Comparison of ENCODE assay signal across 16 mouse cellular contexts in the genomic region with DNA sequence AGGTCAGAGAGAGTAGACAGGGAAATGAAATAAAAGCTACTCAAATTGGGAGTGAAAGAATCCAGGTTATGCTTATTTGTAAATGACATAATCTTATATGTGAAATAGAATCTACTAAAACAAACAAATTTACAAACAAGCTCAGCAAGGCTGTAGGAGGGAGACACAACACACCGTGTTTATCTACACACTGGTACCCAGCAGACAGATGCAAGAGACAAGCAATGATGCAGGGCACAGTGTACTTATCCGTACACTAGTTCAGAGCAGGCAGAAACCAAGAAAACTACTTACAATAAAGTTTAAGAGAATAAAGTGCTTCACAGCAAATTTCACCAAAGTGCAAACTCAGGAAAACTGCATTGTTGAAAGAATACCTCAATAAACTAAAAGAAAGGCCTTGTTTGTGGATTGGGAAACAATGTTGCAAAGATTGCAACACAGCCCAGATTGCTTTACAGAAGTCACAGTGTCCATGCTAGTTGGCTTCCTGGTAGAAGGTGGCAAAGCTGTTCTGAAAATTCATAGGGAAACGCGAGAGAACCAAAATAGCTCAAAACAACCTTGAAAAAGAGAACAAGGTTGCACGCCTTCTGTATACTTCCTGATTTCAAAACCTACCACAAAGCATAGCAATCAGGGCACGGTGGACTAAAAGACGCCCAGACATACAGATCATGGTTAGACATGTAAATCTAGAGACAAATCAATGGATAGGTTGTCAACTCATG. TPM values are rescaled to one million over a fixed set of nuclear protein-coding genes. Genes with fewer than 3 reads are reported as not detected.
DNase-seq lines count a peak whose midpoint lies in the region; ATAC-seq and TF ChIP-seq lines count a peak whose summit lies in the region.
"Had no signal": no experiment of that assay in that cellular context is flagged by ENCODE, and none has a peak within 500 bp of the region (broad histone marks: within the 10 kb centered on the region; RNA-seq: fewer than 3 reads in every experiment).

No protein-coding gene starts in this region.

- no peaks in the 10 kb centered on the region for H3K4me1 ChIP-seq in lung, embryonic 14.5 days (ENCODE audit: insufficient read depth)
- H3K4me1 ChIP-seq in MEL (ENCODE audit: control insufficient read depth in 1 of 2, insufficient read depth in 2 of 2, low read length in 2 of 2): peaks cover 4 to 5% of the 10 kb centered on the region in 2 experiments
- H3K4me1 ChIP-seq in brown adipose tissue, adult 24 weeks (ENCODE audit: control insufficient read depth, insufficient read depth, insufficient read length, low read length): no peaks in the 10 kb centered on the region
- no peaks in the 10 kb centered on the region for H3K4me1 ChIP-seq in hindbrain, embryonic 13.5 days (replicated peaks)
- H3K4me1 ChIP-seq: embryonic facial prominence, embryonic 15.5 days; forebrain, embryonic 12.5 days; kidney, embryonic 15.5 days; limb, embryonic 15.5 days; midbrain, embryonic 12.5 days had no signal

- TF ChIP-seq POLR2A in MEL (IDR thresholded peaks at IDR 0.05; ENCODE audit: control insufficient read depth in 1 of 2, insufficient read depth in 1 of 2, low read depth in 1 of 2, low read length in 2 of 2, poor library complexity in 1 of 2): no peak

- no peaks in the 10 kb centered on the region for H3K9me3 ChIP-seq in lung, embryonic 14.5 days (ENCODE audit: low read depth, low read length)
- no peaks in the 10 kb centered on the region for H3K9me3 ChIP-seq in MEL (replicated peaks; ENCODE audit: insufficient read depth, low read length)
- H3K9me3 ChIP-seq in hindbrain, embryonic 13.5 days: no peaks in the 10 kb centered on the region
- H3K9me3 ChIP-seq: embryonic facial prominence, embryonic 15.5 days; forebrain, embryonic 12.5 days; kidney, embryonic 15.5 days; limb, embryonic 15.5 days; midbrain, embryonic 12.5 days had no signal

- no peak overlapping the region for H3K4me3 ChIP-seq in lung, embryonic 14.5 days (ENCODE audit: low read depth, low read length)
- H3K4me3 ChIP-seq in MEL (ENCODE audit: control insufficient read depth in 1 of 2, insufficient read depth in 1 of 2, low read depth in 2 of 2, low read length in 2 of 2): peak overlapping the region; percentile 46
- H3K4me3 ChIP-seq in brown adipose tissue, adult 24 weeks (ENCODE audit: insufficient read depth, low read depth, low read length): no peak overlapping the region
- H3K4me3 ChIP-seq in hindbrain, embryonic 13.5 days: no peak overlapping the region
- H3K4me3 ChIP-seq: embryonic facial prominence, embryonic 15.5 days; forebrain, embryonic 12.5 days; kidney, embryonic 15.5 days; layer of hippocampus, adult 2 months; limb, embryonic 15.5 days; midbrain, embryonic 12.5 days had no signal

- no peak for ATAC-seq in lung, embryonic 14.5 days (ENCODE audit: insufficient read depth)
- ATAC-seq in monocyte, adult 5-6 weeks (replicated peaks; ENCODE audit: insufficient number of reproducible peaks, low FRiP score, low TSS enrichment, poor library complexity, severe bottlenecking): peak; percentile 93
- no peak for ATAC-seq in hindbrain, embryonic 13.5 days (ENCODE audit: low FRiP score)
- ATAC-seq: hindbrain, postnatal 0 days had no signal

- H3K36me3 ChIP-seq in lung, embryonic 14.5 days (ENCODE audit: insufficient read depth): no peaks in the 10 kb centered on the region
- H3K36me3 ChIP-seq in MEL (ENCODE audit: control insufficient read depth in 1 of 2, insufficient read depth in 2 of 2, low read length in 2 of 2): peaks cover 0 to 9% of the 10 kb centered on the region in 2 experiments; a peak in 2 of 4 replicates
- H3K36me3 ChIP-seq in hindbrain, embryonic 13.5 days: no peaks in the 10 kb centered on the region
- H3K36me3 ChIP-seq: embryonic facial prominence, embryonic 15.5 days; forebrain, embryonic 12.5 days; kidney, embryonic 15.5 days; limb, embryonic 15.5 days; midbrain, embryonic 12.5 days had no signal

- H3K79me2 ChIP-seq in MEL (ENCODE audit: control insufficient read depth, insufficient read depth, low read length, poor library complexity): no peaks in the 10 kb centered on the region

- WGBS in lung, embryonic 14.5 days: 83% methylated on average over 7 of the region's 7 CpGs
- 87% methylated on average over 7 of the region's 7 CpGs for WGBS in hindbrain, embryonic 13.5 days

- no peak for TF ChIP-seq RAD21 in MEL (IDR thresholded peaks at IDR 0.05; ENCODE audit: low read depth, low read length)

- H3K27me3 ChIP-seq in lung, embryonic 14.5 days (ENCODE audit: insufficient read depth, low read length): no peaks in the 10 kb centered on the region
- H3K27me3 ChIP-seq in MEL (ENCODE audit: control insufficient read depth in 1 of 2, insufficient read depth in 2 of 2, low read length in 2 of 2): no peaks in the 10 kb centered on the region
- H3K27me3 ChIP-seq in hindbrain, embryonic 13.5 days: no peaks in the 10 kb centered on the region
- H3K27me3 ChIP-seq: embryonic facial prominence, embryonic 15.5 days; forebrain, embryonic 12.5 days; kidney, embryonic 15.5 days; limb, embryonic 15.5 days; midbrain, embryonic 12.5 days had no signal

- H3K4me2 ChIP-seq in lung, embryonic 14.5 days: no peak overlapping the region
- H3K4me2 ChIP-seq in hindbrain, embryonic 13.5 days: no peak overlapping the region
- H3K4me2 ChIP-seq: embryonic facial prominence, embryonic 15.5 days; forebrain, embryonic 12.5 days; kidney, embryonic 15.5 days; limb, embryonic 15.5 days; midbrain, embryonic 12.5 days had no signal

- TF ChIP-seq CTCF in lung, embryonic 14.5 days (IDR thresholded peaks at IDR 0.05; ENCODE audit: low read depth): no peak
- TF ChIP-seq CTCF in MEL (IDR thresholded peaks at IDR 0.05 in 2 of 3, conservative IDR thresholded peaks at IDR 0.05 in 1 of 3; ENCODE audit: control insufficient read depth in 1 of 3, insufficient read depth in 1 of 3, low read depth in 2 of 3, low read length in 3 of 3, poor library complexity in 1 of 3, severe bottlenecking in 1 of 3): no peak

- peak; percentile 3 for DNase-seq in lung, embryonic 14.5 days
- no peak for DNase-seq in lung, postnatal 10 days
- peak; percentile 74 for DNase-seq in MEL (ENCODE audit: low read depth, low spot score)
- no peak for DNase-seq in urinary bladder, postnatal 10 days (ENCODE audit: low spot score)
- DNase-seq: cerebellum, adult 2 months; heart, postnatal 10 days had no signal

- no peak for TF ChIP-seq EP300 in MEL (IDR thresholded peaks at IDR 0.05; ENCODE audit: low read depth in 1 of 2, low read length in 2 of 2)

- H3K9ac ChIP-seq in lung, embryonic 14.5 days: no peak overlapping the region
- H3K9ac ChIP-seq in MEL (ENCODE audit: control insufficient read depth, low read depth, low read length, poor library complexity, severe bottlenecking): peak overlapping the region; percentile 42
- no peak overlapping the region for H3K9ac ChIP-seq in hindbrain, embryonic 13.5 days
- H3K9ac ChIP-seq: embryonic facial prominence, embryonic 15.5 days; forebrain, embryonic 12.5 days; kidney, embryonic 15.5 days; limb, embryonic 15.5 days; midbrain, embryonic 12.5 days had no signal

- no peak overlapping the region for H3K27ac ChIP-seq in lung, embryonic 14.5 days (ENCODE audit: low read depth)
- H3K27ac ChIP-seq in MEL (ENCODE audit: control insufficient read depth, low read depth, low read length): no peak overlapping the region
- H3K27ac ChIP-seq in brown adipose tissue, adult 24 weeks (replicated peaks; ENCODE audit: low read depth, low read length): peak overlapping the region; percentile 10; the same call in 1 of the 2 replicates
- H3K27ac ChIP-seq in hindbrain, embryonic 13.5 days: no peak overlapping the region
- H3K27ac ChIP-seq: embryonic facial prominence, embryonic 15.5 days; forebrain, embryonic 12.5 days; hindbrain, postnatal 0 days; kidney, embryonic 15.5 days; layer of hippocampus, adult 2 months; limb, embryonic 15.5 days; midbrain, embryonic 12.5 days had no signal

TF ChIP-seq in MEL, 35 proteins besides CTCF, POLR2A, EP300 and RAD21 (continues in another document):
- TF ChIP-seq ELF1 (IDR thresholded peaks at IDR 0.05; ENCODE audit: low read depth, low read length) (peak; percentile 44; the same call in 1 of the 2 replicates), POLR2AphosphoS5 (IDR thresholded peaks at IDR 0.05; ENCODE audit: borderline replicate concordance, low read depth, low read length) (no peak), HCFC1 (IDR thresholded peaks at IDR 0.05; ENCODE audit: low read depth, low read length) (0 out of 2 replicates have a peak, but pooled peaks have one; percentile 29), KAT2A (conservative IDR thresholded peaks at IDR 0.05; ENCODE audit: low read depth, low read length) (no peak), MAFK (IDR thresholded peaks at IDR 0.05; ENCODE audit: borderline replicate concordance, low read depth, low read length) (no peak), USF1 (IDR thresholded peaks at IDR 0.05; ENCODE audit: low read depth, low read length) (no peak), TBP (IDR thresholded peaks at IDR 0.05; ENCODE audit: low read depth, low read length) (0 out of 2 replicates have a peak, but pooled peaks have one; percentile 42), RCOR1 (IDR thresholded peaks at IDR 0.05; ENCODE audit: low read depth, low read length) (0 out of 2 replicates have a peak, but pooled peaks have one; percentile 5), ZNF384 (IDR thresholded peaks at IDR 0.05; ENCODE audit: low read depth, low read length) (no peak), GABPA (IDR thresholded peaks at IDR 0.05; ENCODE audit: low read depth, low read length) (no peak), BHLHE40 (IDR thresholded peaks at IDR 0.05; ENCODE audit: borderline replicate concordance, low read depth, low read length) (no peak)

RNA-seq across cellular contexts. Expression of gene Eif2a, which starts 17.4 kb away (rescaled TPM):
- 61.4 and 62.1 TPM in 2 replicates for polyA plus RNA-seq in lung, embryonic 14.5 days (2014; fragmentation: Nextera tagmentation; extraction: Ambion mirVana)
- 70.2 and 79.5 TPM in 2 replicates for total RNA-seq in MEL (2012; rRNA removed)
- polyA plus RNA-seq in MEL (2012; ENCODE audit: insufficient read depth in 1 of 2, insufficient read length in 2 of 2, low read depth in 1 of 2, low replicate concordance in 2 of 2, missing spikeins in 1 of 2): 100 to 1,000 TPM in 1 of 2 experiments, 10 to 100 TPM in 1; 67.3 to 192 TPM
- polyA plus RNA-seq in brown adipose tissue, adult 24 weeks (2012; ENCODE audit: insufficient read depth, insufficient read length, missing spikeins): 45.7 and 62.6 TPM in 2 replicates
- 52.9 to 62.9 TPM (median 60.4 TPM) in 3 replicates for total RNA-seq in monocyte, adult 5-6 weeks (2017)
- 41.9 and 44.7 TPM in 2 replicates for polyA plus RNA-seq in hindbrain, embryonic 13.5 days (2015; fragmentation: Nextera tagmentation; extraction: Ambion mirVana)

RNA-seq across cellular contexts. Expression of gene Serp1, which starts 17.5 kb away (rescaled TPM):
- 131 and 147 TPM in 2 replicates for polyA plus RNA-seq in lung, embryonic 14.5 days (2014; fragmentation: Nextera tagmentation; extraction: Ambion mirVana)
- total RNA-seq in MEL (2012; rRNA removed): 78.7 and 96.3 TPM in 2 replicates
- 10 to 100 TPM; 80.5 to 83.8 TPM for polyA plus RNA-seq in MEL (2012; ENCODE audit: insufficient read depth in 1 of 2, insufficient read length in 2 of 2, low read depth in 1 of 2, low replicate concordance in 2 of 2, missing spikeins in 1 of 2)
- polyA plus RNA-seq in brown adipose tissue, adult 24 weeks (2012; ENCODE audit: insufficient read depth, insufficient read length, missing spikeins): 69.9 and 75.3 TPM in 2 replicates
- 138 to 231 TPM (median 205 TPM) in 3 replicates for total RNA-seq in monocyte, adult 5-6 weeks (2017)
- polyA plus RNA-seq in hindbrain, embryonic 13.5 days (2015; fragmentation: Nextera tagmentation; extraction: Ambion mirVana): 73.7 and 79.9 TPM in 2 replicates

Comparison
In these comparisons a context has a peak if more than half of its experiments do, and no peak if none do; other contexts are left out.
1. DNase-seq: peak in lung, embryonic 14.5 days (single experiment) and MEL (single experiment); none in lung, postnatal 10 days (single experiment) and urinary bladder, postnatal 10 days (single experiment).
2. H3K4me3 ChIP-seq: peak in MEL (2 of 2); none in lung, embryonic 14.5 days (single experiment), brown adipose tissue, adult 24 weeks (single experiment) and hindbrain, embryonic 13.5 days (single experiment).